Mouse (Mus musculus) embryonic facial prominence, embryonic 11.5 days (tissue): ENCODE data around the gene Tarbp1. TPM values are rescaled to one million over a fixed set of nuclear protein-coding genes. Genes with fewer than 3 reads are reported as not detected.
A peak's percentile ranks its signal among the peaks of the same experiment; 100 is the strongest.

Experiments used
- ATAC-seq: fragments of 200-750 bp; cut with Nextera tagmentation; replicated peaks from 2 replicates; pipeline ENCODE4 v1.8.0; 2017; ENCODE audit warnings: low read depth; ENCODE audit not compliant: insufficient number of reproducible peaks, low FRiP score, low TSS enrichment
- DNase-seq: peaks from one replicate; pipeline ENCODE4 v3.0.0-alpha.2; 2015; ENCODE audit warnings: low spot score
- H3K27ac ChIP-seq: fragments of 300-500 bp; sonication (generic); replicated peaks from 2 replicates; pipeline ENCODE4 v1.5.1; 2014; ENCODE audit warnings: mild to moderate bottlenecking, low read depth, low read length, control low read depth
- H3K27me3 ChIP-seq: fragments of 300-500 bp; sonication (generic); 2 replicates; pipeline ENCODE4 v1.6.1; 2014; ENCODE audit warnings: mild to moderate bottlenecking, low read length, moderate library complexity, mixed read lengths; ENCODE audit not compliant: control insufficient read depth, insufficient read depth
- H3K36me3 ChIP-seq: fragments of 300-500 bp; sonication (generic); replicated peaks from 2 replicates; pipeline ENCODE4 v1.6.1; 2014; ENCODE audit warnings: low read depth, mild to moderate bottlenecking, low read length, moderate library complexity, mixed read lengths; ENCODE audit not compliant: control insufficient read depth, insufficient read depth
- H3K4me1 ChIP-seq: fragments of 300-500 bp; sonication (generic); 2 replicates; pipeline ENCODE4 v1.6.1; 2014; ENCODE audit warnings: low read length, mixed read lengths; ENCODE audit not compliant: control insufficient read depth, insufficient read depth
- H3K4me2 ChIP-seq: fragments of 300-500 bp; sonication (generic); 2 replicates; pipeline ENCODE4 v1.6.1; 2014; ENCODE audit warnings: low read depth, mild to moderate bottlenecking, control low read depth, low read length, moderate library complexity
- H3K4me3 ChIP-seq: fragments of 300-500 bp; sonication (generic); 2 replicates; pipeline ENCODE4 v1.5.1; 2014; ENCODE audit warnings: low read depth, low read length, control low read depth
- H3K9ac ChIP-seq: fragments of 300-500 bp; sonication (generic); replicated peaks from 2 replicates; pipeline ENCODE4 v1.6.1; 2014; ENCODE audit warnings: mild to moderate bottlenecking, control low read depth, low read length
- H3K9me3 ChIP-seq: fragments of 300-500 bp; sonication (generic); replicated peaks from 2 replicates; pipeline ENCODE4 v1.6.1; 2016; ENCODE audit warnings: mild to moderate bottlenecking, low read length, inconsistent platforms, mixed read lengths; ENCODE audit not compliant: control insufficient read depth
- WGBS: fragments of 180-500 bp; shearing (Covaris S2); extraction: QIAGEN DNeasy Blood & Tissue Kit; methylation state at CpG from one replicate; pipeline ENCODE4 v1.1.7; 2014; 5-methylcytosine and 5-hydroxymethylcytosine counted together
- polyA plus RNA-seq: library from polyadenylated mRNA; unstranded; fragments of >200 nt; fragmentation: Nextera tagmentation; extraction: Ambion mirVana; gene quantifications from 2 replicates; pipeline ENCODE4 v1.2.1, GENCODE M21; 2014

The Tarbp1 gene
- polyA plus RNA-seq, 1 experiment from 2014 or later: 3.4 TPM

DNA sequence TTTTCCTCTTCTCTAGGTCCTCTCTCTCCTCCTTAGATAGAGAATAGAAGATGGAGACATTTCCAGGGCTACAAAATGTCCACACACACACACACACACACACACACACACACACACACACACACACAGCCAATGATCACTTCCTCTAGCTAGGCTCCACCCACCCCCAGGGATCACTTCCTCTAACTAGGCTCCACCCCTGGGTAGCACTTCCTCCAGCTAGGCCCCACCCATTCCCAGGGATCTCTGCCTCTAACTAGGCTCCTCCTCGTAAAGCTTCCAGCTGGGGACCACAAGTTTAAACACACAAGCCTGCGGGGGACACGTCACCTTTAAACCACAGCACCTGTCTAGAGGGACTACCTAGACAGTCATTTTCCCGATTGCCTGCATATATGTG, 87.3 kb downstream of the Tarbp1 start:
- no peak for ATAC-seq
- Histone ChIP-seq H3K4me3 (no peak overlapping the region), H3K4me1 (no peaks in the 10 kb centered on the region), H3K27ac (no peak overlapping the region), H3K9ac (no peak overlapping the region), H3K36me3 (no peaks in the 10 kb centered on the region), H3K4me2 (no peak overlapping the region), H3K9me3 (no peaks in the 10 kb centered on the region), H3K27me3 (no peaks in the 10 kb centered on the region)
- 88% methylated on average over 4 of the region's 4 CpGs for WGBS
- no peak for DNase-seq

DNA sequence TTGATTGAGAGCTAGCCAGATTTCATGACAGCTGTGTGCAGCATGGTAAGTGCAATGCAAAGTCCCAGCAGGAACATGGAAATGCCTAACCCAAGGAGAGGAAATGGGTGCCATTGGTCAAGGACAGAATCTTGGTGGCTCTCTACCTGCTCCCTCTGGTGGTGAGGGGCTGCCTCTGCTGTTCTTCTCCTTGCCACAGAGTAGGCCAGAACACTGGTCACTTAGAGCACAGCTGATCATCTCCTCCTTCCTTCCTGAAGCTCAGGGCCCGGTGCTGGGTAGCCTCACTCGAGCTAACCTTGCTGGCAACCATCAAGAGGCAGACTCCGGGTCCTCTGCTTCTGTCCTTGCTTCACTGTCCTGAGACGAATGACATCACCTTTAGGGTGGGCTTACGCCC, 92.1 kb downstream of the Tarbp1 start:
- Histone ChIP-seq H3K9me3 (no peaks in the 10 kb centered on the region), H3K4me1 (no peaks in the 10 kb centered on the region), H3K27me3 (no peaks in the 10 kb centered on the region), H3K27ac (no peak overlapping the region), H3K4me2 (no peak overlapping the region), H3K36me3 (no peaks in the 10 kb centered on the region), H3K9ac (no peak overlapping the region), H3K4me3 (no peak overlapping the region)
- 69% methylated on average over 5 of the region's 5 CpGs for WGBS
- DNase-seq (peak; percentile 55), ATAC-seq (no peak)

DNA sequence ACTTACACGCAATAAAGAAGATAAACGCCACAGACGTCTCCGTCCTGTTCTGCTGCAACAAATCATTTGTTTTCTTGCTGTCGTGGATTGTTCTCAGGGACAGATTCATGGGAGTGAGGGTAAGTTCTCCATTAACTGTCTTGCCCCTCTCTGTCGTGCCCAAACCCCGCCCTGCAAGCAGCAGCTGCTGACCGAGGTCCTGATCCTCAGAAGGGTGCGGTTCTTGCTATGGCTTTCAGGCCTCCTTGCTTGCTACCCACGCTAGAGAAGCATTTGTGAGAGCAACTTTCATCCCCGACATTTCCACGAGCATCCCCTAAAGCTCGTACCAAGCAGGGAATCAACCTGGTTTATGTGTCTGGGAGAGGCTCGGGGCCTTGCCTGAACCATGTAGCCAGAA, 92.6 kb downstream of the Tarbp1 start:
- Histone ChIP-seq H3K36me3 (no peaks in the 10 kb centered on the region), H3K4me3 (no peak overlapping the region), H3K27me3 (no peaks in the 10 kb centered on the region), H3K4me1 (no peaks in the 10 kb centered on the region), H3K4me2 (no peak overlapping the region), H3K9me3 (no peaks in the 10 kb centered on the region), H3K27ac (no peak overlapping the region), H3K9ac (no peak overlapping the region)
- 44% methylated on average over 14 of the region's 14 CpGs for WGBS
- ATAC-seq (no peak), DNase-seq (peak; percentile 41)

DNA sequence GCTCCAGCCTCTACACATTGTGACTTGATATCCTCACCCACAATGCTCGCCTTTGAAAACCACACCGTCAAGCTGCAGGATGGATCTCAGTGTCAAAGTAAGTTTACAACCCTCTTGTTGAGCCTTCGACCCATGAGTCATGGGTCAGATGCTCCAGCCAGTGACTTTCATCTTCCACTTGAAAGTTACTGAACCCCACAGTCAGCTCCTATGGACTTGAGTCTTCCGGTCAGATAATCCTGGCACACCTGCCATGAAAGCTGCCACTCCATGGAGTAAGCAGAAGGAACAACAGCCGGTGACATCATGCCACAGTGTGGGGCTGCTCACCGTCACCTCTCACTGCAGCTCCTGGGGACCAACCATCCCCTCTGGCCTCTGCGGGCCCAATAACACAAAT, 93.6 kb downstream of the Tarbp1 start:
- no peaks in the 10 kb centered on the region for H3K4me1 ChIP-seq
- 81% methylated on average over 7 of the region's 7 CpGs for WGBS
- no peak overlapping the region for H3K4me2 ChIP-seq
- ATAC-seq: no peak
- no peaks in the 10 kb centered on the region for H3K9me3 ChIP-seq
- H3K36me3 ChIP-seq: no peaks in the 10 kb centered on the region
- DNase-seq: no peak
- no peaks in the 10 kb centered on the region for H3K27me3 ChIP-seq
- H3K27ac ChIP-seq: no peak overlapping the region
- H3K4me3 ChIP-seq: no peak overlapping the region
- no peak overlapping the region for H3K9ac ChIP-seq

DNA sequence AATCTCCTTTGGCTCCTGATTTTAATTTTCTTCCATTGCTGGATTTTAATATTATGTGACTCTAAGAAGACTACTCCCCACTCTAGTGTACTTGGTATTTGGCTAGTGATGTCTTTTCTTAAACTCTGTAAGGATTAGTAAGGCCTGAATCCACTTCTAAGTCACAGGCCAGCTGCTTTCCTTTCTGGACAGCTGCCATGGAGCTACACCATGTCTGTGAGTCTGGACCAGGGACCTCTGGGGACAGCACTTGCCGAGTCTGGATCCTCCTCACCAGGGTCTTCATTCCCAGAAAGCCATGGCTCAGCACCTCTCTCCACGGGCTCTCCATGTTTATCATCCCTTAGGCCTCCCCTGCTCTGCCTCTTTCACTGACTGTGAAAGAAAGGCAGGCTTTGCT, 94.7 kb downstream of the Tarbp1 start:
- no peak overlapping the region for H3K4me2 ChIP-seq
- no peaks in the 10 kb centered on the region for H3K4me1 ChIP-seq
- no peak overlapping the region for H3K9ac ChIP-seq
- no peak overlapping the region for H3K27ac ChIP-seq
- ATAC-seq (no peak), DNase-seq (no peak)
- no peak overlapping the region for H3K4me3 ChIP-seq
- no peaks in the 10 kb centered on the region for H3K27me3 ChIP-seq
- no peaks in the 10 kb centered on the region for H3K36me3 ChIP-seq
- H3K9me3 ChIP-seq: no peaks in the 10 kb centered on the region
- 48% methylated on average over 2 of the region's 2 CpGs for WGBS

DNA sequence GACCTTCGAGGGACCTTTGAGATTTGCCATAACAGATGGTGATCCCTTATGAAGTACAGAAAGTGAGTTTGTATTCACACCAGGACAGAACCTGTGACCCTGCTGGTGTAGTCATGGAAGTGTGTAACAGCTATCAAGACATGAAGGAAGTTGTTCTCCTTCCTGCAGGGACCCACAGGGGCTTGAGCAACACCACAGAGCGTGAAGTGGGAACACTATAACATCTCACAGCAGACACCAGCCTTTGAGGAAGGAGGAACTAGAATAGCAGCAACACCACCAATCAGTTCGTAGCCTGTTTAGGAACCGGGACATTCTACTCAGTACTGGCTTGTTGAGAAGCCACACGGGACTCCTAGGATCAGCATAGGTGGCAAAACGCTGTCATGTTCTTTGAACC, 95.3 kb downstream of the Tarbp1 start:
- H3K27ac ChIP-seq: no peak overlapping the region
- 77% methylated on average over 6 of the region's 6 CpGs for WGBS
- no peak for ATAC-seq
- no peak for DNase-seq
- H3K4me1 ChIP-seq: no peaks in the 10 kb centered on the region
- no peak overlapping the region for H3K4me3 ChIP-seq
- no peaks in the 10 kb centered on the region for H3K9me3 ChIP-seq
- no peak overlapping the region for H3K9ac ChIP-seq
- no peaks in the 10 kb centered on the region for H3K36me3 ChIP-seq
- no peaks in the 10 kb centered on the region for H3K27me3 ChIP-seq
- no peak overlapping the region for H3K4me2 ChIP-seq

Other genes with a start within 250 kb of the Tarbp1 start
- 0.14 TPM in 2 replicates for gene Slc35f3, start 176.5 kb downstream of the Tarbp1 start, polyA plus RNA-seq
- gene Coa6, start 52.5 kb downstream of the Tarbp1 start, polyA plus RNA-seq: 47.8 and 56.5 TPM in 2 replicates
- gene Irf2bp2, start 118.9 kb upstream of the Tarbp1 start, polyA plus RNA-seq: 6.5 and 6.9 TPM in 2 replicates